Mouse (Mus musculus) heart, postnatal 14 days (tissue): ENCODE data around the gene C1galt1. TPM values are rescaled to one million over a fixed set of nuclear protein-coding genes. Genes with fewer than 3 reads are reported as not detected.

Experiments
- DNase-seq, 2 experiments: peaks; one replicate each; pipeline ENCODE4 v3.0.0; 2021 to 2022
- intact Hi-C: fragments of 180-260 bp; cut with DNase I; formaldehyde crosslinking; loops from one replicate; pipeline ENCODE4 v1.15.1; 2025
- long read RNA-seq, 2 experiments: library from polyadenylated mRNA; stranded (forward); transcript quantifications; one replicate each; pipeline ENCODE4 v2.0.0; 2021
- total RNA-seq, 2 experiments: library from RNA; stranded (reverse); gene quantifications; 2 replicates each; pipeline ENCODE4 v1.2.3; 2021

Gene C1galt1
- 10 to 100 TPM; 16.8 to 17.4 TPM for total RNA-seq
- long read RNA-seq, experiment 1, full-length matches to known transcripts: 6 of 7 reads
- long read RNA-seq, experiment 1, partial matches to known transcripts: 0 of 7 reads
- long read RNA-seq, experiment 1, other reads (novel, unspliced or antisense): 1 of 7 reads
- long read RNA-seq, experiment 2, full-length matches to known transcripts: 3 of 4 reads
- long read RNA-seq, experiment 2, partial matches to known transcripts: 0 of 4 reads
- long read RNA-seq, experiment 2, other reads (novel, unspliced or antisense): 1 of 4 reads

- DNase-seq: peak in 1 of 2 experiments; percentile 72
- intact Hi-C loops: loop anchor here (2.0 to 10.0 kb wide), 4 partner anchors 113 to 342 kb away; no protein-coding TSS in a partner anchor
Measured at GRCm38 (mm10) chr6:7844802-7845679, at the start of gene C1galt1. Gene C1galt1, plus strand, starts transcription at chr6:7844842.

GRCm38 (mm10) chr6:7799969-7800368, 44.7 kb upstream of the C1galt1 start:
- DNase-seq: peak; percentile 35 to 47
- intact Hi-C loops: no loop called here

- no peak for DNase-seq
- intact Hi-C loops: no loop called here
Measured at GRCm38 (mm10) chr6:7803765-7804542, 40.7 kb upstream of the C1galt1 start.

GRCm38 (mm10) chr6:7814146-7814545, 30.5 kb upstream of the C1galt1 start:
- no peak for DNase-seq
- intact Hi-C loops: no loop called here

- DNase-seq: no peak
- intact Hi-C loops: no loop called here
Measured at GRCm38 (mm10) chr6:7816233-7816632, 28.4 kb upstream of the C1galt1 start.

- intact Hi-C loops: no loop called here
- DNase-seq: no peak
Measured at GRCm38 (mm10) chr6:7822688-7823087, 22.0 kb upstream of the C1galt1 start.

GRCm38 (mm10) chr6:7830793-7831192, 13.8 kb upstream of the C1galt1 start:
- DNase-seq: no peak
- intact Hi-C loops: no loop called here

- intact Hi-C loops: no loop called here
- DNase-seq: no peak
Measured at GRCm38 (mm10) chr6:7832564-7833175, 12.0 kb upstream of the C1galt1 start.

GRCm38 (mm10) chr6:7843726-7844411, 773 bp upstream of the C1galt1 start:
- no peak for DNase-seq
- intact Hi-C loops: loop anchor here (2.0 to 10.0 kb wide), 2 partner anchors 139 to 241 kb away; no protein-coding TSS in a partner anchor

GRCm38 (mm10) chr6:7844412-7844801, 235 bp upstream of the C1galt1 start:
- intact Hi-C loops: loop anchor here (2.0 to 10.0 kb wide), 2 partner anchors 138 to 240 kb away; no protein-coding TSS in a partner anchor
- DNase-seq: peak; percentile 99 to 100

- intact Hi-C loops: loop anchor here (2.0 to 10.0 kb wide), 4 partner anchors 113 to 342 kb away; no protein-coding TSS in a partner anchor
- DNase-seq: no peak
Measured at GRCm38 (mm10) chr6:7845680-7846017, 1.0 kb downstream of the C1galt1 start.

GRCm38 (mm10) chr6:7846726-7847439, 2.2 kb downstream of the C1galt1 start:
- DNase-seq: no peak
- intact Hi-C loops: loop anchor here (5.0 to 10.0 kb wide), 3 partner anchors 115 to 340 kb away; no protein-coding TSS in a partner anchor

GRCm38 (mm10) chr6:7847890-7848508, 3.4 kb downstream of the C1galt1 start:
- intact Hi-C loops: loop anchor here (5.0 to 10.0 kb wide), 3 partner anchors 116 to 339 kb away; no protein-coding TSS in a partner anchor
- no peak for DNase-seq

- intact Hi-C loops: loop anchor here (5.0 to 10.0 kb wide), 3 partner anchors 116 to 339 kb away; no protein-coding TSS in a partner anchor
- no peak for DNase-seq
Measured at GRCm38 (mm10) chr6:7848714-7849113, 4.1 kb downstream of the C1galt1 start.

- intact Hi-C loops: no loop called here
Measured at GRCm38 (mm10) chr6:7851036-7851435, 6.4 kb downstream of the C1galt1 start.

GRCm38 (mm10) chr6:7852919-7853318, 8.3 kb downstream of the C1galt1 start:
- intact Hi-C loops: no loop called here
- no peak for DNase-seq

More at GRCm38 (mm10) chr6:7851036-7851435, 6.4 kb downstream of the C1galt1 start:
- no peak for DNase-seq

GRCm38 (mm10) chr6:7853461-7853860, 8.8 kb downstream of the C1galt1 start:
- intact Hi-C loops: no loop called here

GRCm38 (mm10) chr6:7856682-7857290, 12.1 kb downstream of the C1galt1 start:
- intact Hi-C loops: no loop called here
- DNase-seq: no peak

More at GRCm38 (mm10) chr6:7853461-7853860, 8.8 kb downstream of the C1galt1 start:
- DNase-seq: no peak
